In genomic region chr17:46297364-46298219, GRCm38 (mm10) we compare ENCODE assay signal across 7 mouse cellular contexts. TPM values are rescaled to one million over a fixed set of nuclear protein-coding genes. Genes with fewer than 3 reads are reported as not detected.
DNase-seq lines count a peak whose midpoint lies in the region; ATAC-seq and TF ChIP-seq lines count a peak whose summit lies in the region.

Gene Dlk2, plus strand, starts transcription at chr17:46297421.

- no peak for DNase-seq in lung, adult 2 months
- DNase-seq in lung, postnatal 4 days, result no peak
- peak in 1 of 2 experiments; percentile 79 for DNase-seq in frontal cortex, adult 2 months (ENCODE audit: extremely low spot score in 1 of 2, low spot score in 1 of 2)
- DNase-seq in layer of hippocampus, postnatal 25 days (ENCODE audit: extremely low spot score in 1 of 2, low spot score in 1 of 2), result peak; percentile 45 to 47
- peak; percentile 67 for DNase-seq in midbrain, postnatal 0 days (ENCODE audit: low spot score)

- H3K4me1 ChIP-seq in lung, adult 2 months (ENCODE audit: control insufficient read depth, insufficient read depth, low read length), result peaks cover 5% of the 10 kb centered on the region; the same call in 1 of the 2 replicates
- H3K4me1 ChIP-seq in brown adipose tissue, adult 24 weeks (ENCODE audit: control insufficient read depth, insufficient read depth, insufficient read length, low read length), result no peaks in the 10 kb centered on the region; the same call in 1 of the 2 replicates
- no peaks in the 10 kb centered on the region for H3K4me1 ChIP-seq in midbrain, postnatal 0 days (ENCODE audit: insufficient read depth, low read length)

- WGBS in lung, adult 2 months, result 1% methylated on average over 76 of the region's 86 CpGs
- 0% methylated on average over 30 of the region's 86 CpGs for WGBS in midbrain, postnatal 0 days

- TF ChIP-seq CTCF in lung, adult 2 months (IDR thresholded peaks at IDR 0.05; ENCODE audit: insufficient read depth, low read length), result no peak
- no peak for TF ChIP-seq CTCF in midbrain, postnatal 0 days (IDR thresholded peaks at IDR 0.05)

- peak within 1 kb of the TSS; percentile 46 for H3K4me3 ChIP-seq in lung, adult 2 months (replicated peaks; ENCODE audit: extremely low read depth, low read depth, low read length)
- peak within 1 kb of the TSS; percentile 49 for H3K4me3 ChIP-seq in brown adipose tissue, adult 24 weeks (ENCODE audit: insufficient read depth, low read depth, low read length)
- peak within 1 kb of the TSS; percentile 79 for H3K4me3 ChIP-seq in midbrain, postnatal 0 days (ENCODE audit: low read depth, low read length)

- TF ChIP-seq POLR2A in lung, adult 2 months (IDR thresholded peaks at IDR 0.05; ENCODE audit: borderline replicate concordance, extremely low read depth, low read depth, low read length), result no peak

- peak within 1 kb of the TSS; percentile 90 for H3K9ac ChIP-seq in midbrain, postnatal 0 days (replicated peaks; ENCODE audit: low read length, poor library complexity, severe bottlenecking)

- no peak within 1 kb of the TSS for H3K27ac ChIP-seq in brown adipose tissue, adult 24 weeks (replicated peaks; ENCODE audit: low read depth, low read length)
- H3K27ac ChIP-seq in midbrain, postnatal 0 days (ENCODE audit: low read depth, low read length), result peak within 1 kb of the TSS; percentile 87

- peaks cover 11% of the 10 kb centered on the region for H3K36me3 ChIP-seq in midbrain, postnatal 0 days (ENCODE audit: insufficient read depth, low read length)

- peak within 1 kb of the TSS; percentile 82 for H3K4me2 ChIP-seq in midbrain, postnatal 0 days (ENCODE audit: low read depth, low read length, poor library complexity, severe bottlenecking)

- H3K9me3 ChIP-seq in midbrain, postnatal 0 days (ENCODE audit: low read length), result no peaks in the 10 kb centered on the region

- peaks cover 11% of the 10 kb centered on the region for H3K27me3 ChIP-seq in midbrain, postnatal 0 days (ENCODE audit: insufficient read depth, low read length)

- ATAC-seq in midbrain, postnatal 0 days (ENCODE audit: low FRiP score), result peak; percentile 57
- ATAC-seq in megakaryocyte-erythroid progenitor cell, adult 5-6 weeks (replicated peaks; ENCODE audit: low FRiP score, low TSS enrichment, poor library complexity, severe bottlenecking), result no peak

RNA-seq across cellular contexts. Expression of gene Dlk2, which starts in this region (rescaled TPM):
- 0.54 and 3.1 TPM in 2 replicates for polyA plus RNA-seq in lung, adult 2 months (2012; rRNA removed)
- not detected in 2 replicates for polyA plus RNA-seq in brown adipose tissue, adult 24 weeks (2012; ENCODE audit: insufficient read depth, insufficient read length, missing spikeins)
- 81.5 and 96.0 TPM in 2 replicates for polyA plus RNA-seq in frontal cortex, adult 2 months (2012; rRNA removed)
- 10 to 100 TPM; 45.3 to 47.0 TPM for total RNA-seq in layer of hippocampus, postnatal 25 days (2021)
- total RNA-seq in midbrain, postnatal 0 days (2014; rRNA removed), result 60.1 and 66.8 TPM in 2 replicates
- 22.9 and 28.0 TPM in 2 replicates for polyA plus RNA-seq in midbrain, postnatal 0 days (2015; fragmentation: Nextera tagmentation; extraction: Ambion mirVana)
- total RNA-seq in megakaryocyte-erythroid progenitor cell, adult 5-6 weeks (2014; fragmentation: Nextera tagmentation), result not detected in 2 replicates
- not detected in 2 replicates for total RNA-seq in megakaryocyte-erythroid progenitor cell, adult 5-6 weeks (2017)

Comparison
In these comparisons a context has a peak if more than half of its experiments do, and no peak if none do; other contexts are left out.
1. RNA of gene Dlk2 (total RNA-seq): 60.1 to 66.8 TPM in midbrain, postnatal 0 days and 45.3 to 47.0 TPM in layer of hippocampus, postnatal 25 days; not detected in megakaryocyte-erythroid progenitor cell, adult 5-6 weeks; every median in the first group is over 10 times any median in the second.
2. DNase-seq: peak in layer of hippocampus, postnatal 25 days (2 of 2) and midbrain, postnatal 0 days (single experiment); none in lung, adult 2 months (single experiment) and lung, postnatal 4 days (0 of 2).
3. Peak in every context shown above with its lines, with median percentiles within 50 percentile points of each other: H3K4me3 ChIP-seq.